Mouse (Mus musculus) activated CD4-positive, CD25-positive, alpha-beta regulatory T cell, adult 9 weeks (primary cell): ENCODE results near the gene Pkd1l2. TPM values are rescaled to one million over a fixed set of nuclear protein-coding genes. Genes with fewer than 3 reads are reported as not detected.

Experiments used
- polyA plus RNA-seq: library from polyadenylated mRNA; unstranded; fragments of 100-300 nt; shearing (Covaris generic); gene quantifications from one replicate; pipeline ENCODE4 v1.2.1, GENCODE M21; 2017

The Pkd1l2 gene
- 0.54 TPM for polyA plus RNA-seq

GRCm38 (mm10) chr8:117082399-117082872 lies at the start of gene Pkd1l2:
Gene Pkd1l2, minus strand, starts transcription at chr8:117082449.

GRCm38 (mm10) chr8:117095647-117096046 lies 13.4 kb upstream of the Pkd1l2 start, which contains the start of gene Bco1:
Gene Bco1, plus strand, starts transcription at chr8:117095854.

GRCm38 (mm10) chr8:116993095-116993867 lies 89.0 kb downstream of the Pkd1l2 start, which contains the start of gene Gcsh:
Gene Gcsh, minus strand, starts transcription at chr8:116993537.

GRCm38 (mm10) chr8:116978631-116979256 lies 103.5 kb downstream of the Pkd1l2 start, which contains the start of gene 1700030J22Rik:
Gene 1700030J22Rik, minus strand, starts transcription at chr8:116978959.

Other genes starting within 250 kb of the Pkd1l2 start
- 41.7 TPM for gene Cmc2, start 161.0 kb downstream of the Pkd1l2 start, polyA plus RNA-seq
- gene Cenpn, start 160.7 kb downstream of the Pkd1l2 start, polyA plus RNA-seq, result 2.6 TPM
- gene Atmin, start 139.1 kb downstream of the Pkd1l2 start, polyA plus RNA-seq, result 7.1 TPM
- 0.18 TPM for gene 1700030J22Rik, start 103.5 kb downstream of the Pkd1l2 start, polyA plus RNA-seq
- gene Gcsh, start 88.9 kb downstream of the Pkd1l2 start, polyA plus RNA-seq, result 29.5 TPM
- gene Bco1, start 13.4 kb upstream of the Pkd1l2 start, polyA plus RNA-seq, result not detected
- 1.0 TPM for gene Gan, start 75.7 kb upstream of the Pkd1l2 start, polyA plus RNA-seq
- gene Cmip, start 174.6 kb upstream of the Pkd1l2 start, polyA plus RNA-seq, result 9.8 TPM